Mouse (Mus musculus) hindbrain, embryonic 16.5 days (tissue): Measurements from ENCODE around the gene B3gnt2. TPM values are rescaled to one million over a fixed set of nuclear protein-coding genes. Genes with fewer than 3 reads are reported as not detected.
"Not testable (repeated sequence)": the region's sequence is repeated elsewhere in the genome, so short reads cannot be mapped to it uniquely, and the experiment has no call there.

Experiments used
- ATAC-seq: fragments of 200-750 bp; cut with Nextera tagmentation; 2 replicates; pipeline ENCODE4 v1.8.0; 2017; ENCODE audit warnings: moderate TSS enrichment, moderate library complexity
- H3K27ac ChIP-seq: fragments of 300-500 bp; sonication (generic); 2 replicates; pipeline ENCODE4 v1.5.1; 2014; ENCODE audit warnings: low read depth, mild to moderate bottlenecking, control low read depth, low read length, moderate library complexity
- H3K27me3 ChIP-seq: fragments of 300-500 bp; sonication (generic); replicated peaks from 2 replicates; pipeline ENCODE4 v1.6.1; 2014; ENCODE audit warnings: low read length; ENCODE audit not compliant: control insufficient read depth, insufficient read depth
- H3K36me3 ChIP-seq: fragments of 300-500 bp; sonication (generic); 2 replicates; pipeline ENCODE4 v1.6.1; 2014; ENCODE audit warnings: mild to moderate bottlenecking, low read length, moderate library complexity, mixed read lengths; ENCODE audit not compliant: control insufficient read depth, insufficient read depth
- H3K4me1 ChIP-seq: fragments of 300-500 bp; sonication (generic); 2 replicates; pipeline ENCODE4 v1.6.1; 2014; ENCODE audit warnings: low read depth, low read length; ENCODE audit not compliant: control insufficient read depth, insufficient read depth
- H3K4me2 ChIP-seq: fragments of 300-500 bp; sonication (generic); 2 replicates; pipeline ENCODE4 v1.6.1; 2014; ENCODE audit warnings: mild to moderate bottlenecking, low read length, control low read depth, moderate library complexity
- H3K4me3 ChIP-seq: fragments of 300-500 bp; sonication (generic); 2 replicates; pipeline ENCODE4 v1.5.1; 2014; ENCODE audit warnings: mild to moderate bottlenecking, low read length, control low read depth, moderate library complexity
- H3K9ac ChIP-seq: fragments of 300-500 bp; sonication (generic); 2 replicates; pipeline ENCODE4 v1.6.1; 2014; ENCODE audit warnings: low read depth, mild to moderate bottlenecking, control low read depth, low read length, moderate library complexity
- H3K9me3 ChIP-seq: fragments of 300-500 bp; sonication (generic); 2 replicates; pipeline ENCODE4 v1.6.1; 2014; ENCODE audit warnings: mild to moderate bottlenecking, low read length, moderate library complexity; ENCODE audit not compliant: control insufficient read depth
- WGBS: fragments of 180-500 bp; shearing (Covaris S2); extraction: QIAGEN DNeasy Blood & Tissue Kit; methylation state at CpG from one replicate; pipeline ENCODE4 v1.1.7; 2014; 5-methylcytosine and 5-hydroxymethylcytosine counted together
- polyA plus RNA-seq: library from polyadenylated mRNA; unstranded; fragments of >200 nt; fragmentation: Nextera tagmentation; extraction: Ambion mirVana; gene quantifications from 2 replicates; pipeline ENCODE4 v1.2.1, GENCODE M21; 2015

Gene B3gnt2
- polyA plus RNA-seq, 1 experiment from 2014 or later: 2.7 TPM

GRCm38 (mm10) chr11:22741436-22741835, 119.3 kb downstream of the B3gnt2 start:
- Histone ChIP-seq H3K4me1 (no peaks in the 10 kb centered on the region), H3K9ac (no peak overlapping the region), H3K27me3 (no peaks in the 10 kb centered on the region), H3K27ac (no peak overlapping the region), H3K36me3 (no peaks in the 10 kb centered on the region), H3K4me2 (no peak overlapping the region), H3K4me3 (no peak overlapping the region), H3K9me3 (peaks cover 5% of the 10 kb centered on the region; the same call in 1 of the 2 replicates)
- no peak for ATAC-seq
- 77% methylated on average over 3 of the region's 3 CpGs for WGBS

GRCm38 (mm10) chr11:22739497-22740288, 121.1 kb downstream of the B3gnt2 start:
- Histone ChIP-seq H3K9ac (no peak overlapping the region), H3K4me3 (no peak overlapping the region), H3K4me2 (no peak overlapping the region), H3K4me1 (no peaks in the 10 kb centered on the region), H3K9me3 (no peaks in the 10 kb centered on the region), H3K36me3 (no peaks in the 10 kb centered on the region), H3K27me3 (no peaks in the 10 kb centered on the region), H3K27ac (no peak overlapping the region)
- WGBS: 80% methylated on average over 5 of the region's 5 CpGs
- no peak for ATAC-seq

- ATAC-seq: no peak
- Histone ChIP-seq H3K4me2 (no peak overlapping the region), H3K36me3 (no peaks in the 10 kb centered on the region), H3K4me1 (no peaks in the 10 kb centered on the region), H3K27ac (no peak overlapping the region), H3K9me3 (no peaks in the 10 kb centered on the region), H3K27me3 (no peaks in the 10 kb centered on the region), H3K9ac (no peak overlapping the region), H3K4me3 (no peak overlapping the region)
- 84% methylated on average over 7 of the region's 7 CpGs for WGBS
Measured at GRCm38 (mm10) chr11:22736521-22737225, 124.1 kb downstream of the B3gnt2 start.

- H3K9ac ChIP-seq, H3K36me3 ChIP-seq, H3K4me3 ChIP-seq, H3K27ac ChIP-seq, H3K4me1 ChIP-seq, H3K27me3 ChIP-seq, ATAC-seq, H3K4me2 ChIP-seq, H3K9me3 ChIP-seq: not testable (repeated sequence)
- WGBS: 84% methylated on average over 5 of the region's 5 CpGs
Measured at GRCm38 (mm10) chr11:22735128-22735527, 125.6 kb downstream of the B3gnt2 start.

- no peak for ATAC-seq
- Histone ChIP-seq H3K4me3 (no peak overlapping the region), H3K27me3 (no peaks in the 10 kb centered on the region), H3K27ac (no peak overlapping the region), H3K4me2 (no peak overlapping the region), H3K9ac (no peak overlapping the region), H3K9me3 (no peaks in the 10 kb centered on the region), H3K4me1 (no peaks in the 10 kb centered on the region), H3K36me3 (no peaks in the 10 kb centered on the region)
- WGBS: 89% methylated on average over 6 of the region's 6 CpGs
Measured at GRCm38 (mm10) chr11:22733936-22734335, 126.8 kb downstream of the B3gnt2 start.

GRCm38 (mm10) chr11:22732907-22733306, 127.9 kb downstream of the B3gnt2 start:
- 82% methylated on average over 4 of the region's 4 CpGs for WGBS
- no peak overlapping the region for H3K4me2 ChIP-seq
- no peaks in the 10 kb centered on the region for H3K36me3 ChIP-seq
- H3K27ac ChIP-seq: no peak overlapping the region
- no peaks in the 10 kb centered on the region for H3K9me3 ChIP-seq
- no peak for ATAC-seq
- no peak overlapping the region for H3K4me3 ChIP-seq
- H3K27me3 ChIP-seq: no peaks in the 10 kb centered on the region
- H3K9ac ChIP-seq: no peak overlapping the region
- no peaks in the 10 kb centered on the region for H3K4me1 ChIP-seq

- no peak overlapping the region for H3K9ac ChIP-seq
- H3K27me3 ChIP-seq: no peaks in the 10 kb centered on the region
- WGBS: 96% methylated on average over 2 of the region's 2 CpGs
- H3K4me3 ChIP-seq: no peak overlapping the region
- no peak overlapping the region for H3K27ac ChIP-seq
- H3K4me2 ChIP-seq: no peak overlapping the region
- H3K4me1 ChIP-seq: no peaks in the 10 kb centered on the region
- H3K9me3 ChIP-seq: no peaks in the 10 kb centered on the region
- ATAC-seq: no peak
- H3K36me3 ChIP-seq: no peaks in the 10 kb centered on the region
Measured at GRCm38 (mm10) chr11:22723096-22723495, 137.7 kb downstream of the B3gnt2 start.

- WGBS: 69% methylated on average over 2 of the region's 2 CpGs
Measured at GRCm38 (mm10) chr11:22720096-22720495, 140.7 kb downstream of the B3gnt2 start.

GRCm38 (mm10) chr11:22719570-22719969, 141.2 kb downstream of the B3gnt2 start:
- Histone ChIP-seq H3K4me3 (no peak overlapping the region), H3K9ac (no peak overlapping the region), H3K4me1 (no peaks in the 10 kb centered on the region), H3K36me3 (no peaks in the 10 kb centered on the region), H3K27me3 (no peaks in the 10 kb centered on the region), H3K9me3 (no peaks in the 10 kb centered on the region), H3K4me2 (no peak overlapping the region), H3K27ac (no peak overlapping the region)
- no peak for ATAC-seq
- 75% methylated on average over 4 of the region's 4 CpGs for WGBS

More at GRCm38 (mm10) chr11:22720096-22720495, 140.7 kb downstream of the B3gnt2 start:
- H3K27ac ChIP-seq: no peak overlapping the region
- H3K9me3 ChIP-seq: no peaks in the 10 kb centered on the region
- H3K4me3 ChIP-seq: no peak overlapping the region
- no peaks in the 10 kb centered on the region for H3K36me3 ChIP-seq
- H3K4me2 ChIP-seq: no peak overlapping the region
- no peaks in the 10 kb centered on the region for H3K27me3 ChIP-seq
- no peaks in the 10 kb centered on the region for H3K4me1 ChIP-seq
- H3K9ac ChIP-seq: no peak overlapping the region
- ATAC-seq: no peak
